Mouse (Mus musculus) hindlimb bud, embryonic 11.5 days (tissue): ENCODE data around the gene Ezh2.
A peak's percentile ranks its signal among the peaks of the same experiment; 100 is the strongest.
"Not testable (repeated sequence)": the region's sequence is repeated elsewhere in the genome, so short reads cannot be mapped to it uniquely, and the experiment has no call there.

Source experiments
- DNase-seq: peaks from one replicate; pipeline ENCODE4 v3.0.0-alpha.2; 2012; ENCODE audit warnings: low read depth, low spot score; ENCODE audit errors: extremely low spot score

Gene Ezh2

DNA sequence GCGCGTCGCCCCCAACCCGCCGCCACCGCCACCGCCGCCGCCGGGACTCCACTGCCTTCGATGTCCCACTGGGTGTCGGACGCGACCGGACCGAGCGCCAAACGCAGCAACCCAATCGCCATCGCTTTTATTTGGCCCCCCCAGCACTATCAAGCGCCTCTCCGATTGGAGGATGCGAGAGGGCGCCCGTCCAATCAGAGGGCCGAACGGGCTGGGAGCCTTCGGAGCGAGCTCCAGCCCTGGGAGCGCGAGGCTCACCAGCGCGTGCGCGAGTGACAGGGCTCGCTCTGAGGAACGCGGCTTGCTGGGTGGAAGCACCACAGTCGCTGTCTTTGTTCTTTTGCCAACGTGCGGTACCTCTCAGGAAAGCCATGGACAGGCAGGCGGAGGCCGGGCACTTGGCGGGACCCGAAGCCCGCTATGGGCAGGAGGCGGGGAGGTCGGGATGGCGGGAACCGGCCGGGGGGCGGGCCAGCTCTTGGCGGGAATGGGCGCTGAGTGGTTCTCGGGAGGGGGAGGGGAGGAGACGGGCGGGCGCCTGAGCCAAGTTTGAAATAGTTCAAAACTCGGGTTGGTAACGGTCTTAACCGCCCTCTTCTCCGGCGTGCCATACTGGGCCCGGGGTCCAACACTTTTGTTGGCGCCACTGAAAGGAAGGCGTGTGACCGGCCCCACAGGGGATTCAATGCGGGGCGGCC, at the start of gene Ezh2:
TSS of gene Ezh2 (minus strand) at position 416 of the 698 bp plus-strand sequence.
- DNase-seq: peak; percentile 88

DNA sequence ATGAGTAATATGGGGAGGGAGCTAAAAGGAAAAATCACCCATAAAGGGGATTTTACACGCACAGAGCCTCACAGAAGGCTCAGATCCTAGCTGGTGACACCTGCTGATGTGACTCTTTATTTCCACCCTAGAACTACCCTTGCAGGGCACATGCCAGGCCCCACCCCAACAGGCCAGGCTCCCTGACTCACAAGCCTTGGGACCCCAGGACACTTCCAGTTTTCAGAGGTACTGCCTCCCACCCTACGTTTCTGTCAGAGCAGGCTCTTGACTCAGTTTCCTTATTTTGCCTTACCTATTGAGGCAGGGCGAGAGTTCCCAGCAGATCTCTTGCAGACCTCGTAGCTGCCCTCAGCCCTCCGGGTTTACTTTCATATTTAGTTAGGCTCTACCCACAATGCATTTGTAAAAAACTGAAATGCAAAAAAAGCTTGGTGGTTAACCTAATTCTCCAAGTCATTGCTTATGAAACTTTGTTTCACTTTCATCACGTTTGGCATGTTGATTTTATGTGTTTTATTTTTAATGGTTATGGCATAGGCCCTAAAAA, 41.5 kb upstream of the Ezh2 start:
- DNase-seq: no peak

DNA sequence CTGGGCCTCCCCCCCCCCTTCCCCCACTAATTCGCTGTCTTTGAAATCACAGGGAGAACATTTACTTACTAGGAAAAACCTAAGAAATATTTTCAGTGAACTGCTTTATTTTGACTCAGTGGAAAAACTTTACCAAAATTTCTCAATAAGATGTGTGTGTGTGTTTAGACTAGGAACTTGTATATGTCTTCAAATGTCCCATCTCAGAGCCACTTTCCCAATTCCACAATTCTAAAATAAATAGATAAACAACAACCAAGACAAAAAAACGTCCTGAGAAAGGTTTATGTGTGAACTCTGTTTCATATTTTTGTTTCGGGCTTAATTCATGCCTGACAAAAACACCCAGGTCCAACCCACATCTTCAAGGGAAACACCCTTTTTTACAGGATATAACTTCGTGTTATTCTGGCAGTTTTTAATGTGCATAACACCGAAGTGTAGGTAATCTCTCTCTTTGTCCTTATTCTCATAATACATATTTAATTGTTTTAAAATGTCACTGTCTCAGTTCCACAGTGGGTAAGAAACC, 40.9 kb upstream of the Ezh2 start:
- DNase-seq: no peak

DNA sequence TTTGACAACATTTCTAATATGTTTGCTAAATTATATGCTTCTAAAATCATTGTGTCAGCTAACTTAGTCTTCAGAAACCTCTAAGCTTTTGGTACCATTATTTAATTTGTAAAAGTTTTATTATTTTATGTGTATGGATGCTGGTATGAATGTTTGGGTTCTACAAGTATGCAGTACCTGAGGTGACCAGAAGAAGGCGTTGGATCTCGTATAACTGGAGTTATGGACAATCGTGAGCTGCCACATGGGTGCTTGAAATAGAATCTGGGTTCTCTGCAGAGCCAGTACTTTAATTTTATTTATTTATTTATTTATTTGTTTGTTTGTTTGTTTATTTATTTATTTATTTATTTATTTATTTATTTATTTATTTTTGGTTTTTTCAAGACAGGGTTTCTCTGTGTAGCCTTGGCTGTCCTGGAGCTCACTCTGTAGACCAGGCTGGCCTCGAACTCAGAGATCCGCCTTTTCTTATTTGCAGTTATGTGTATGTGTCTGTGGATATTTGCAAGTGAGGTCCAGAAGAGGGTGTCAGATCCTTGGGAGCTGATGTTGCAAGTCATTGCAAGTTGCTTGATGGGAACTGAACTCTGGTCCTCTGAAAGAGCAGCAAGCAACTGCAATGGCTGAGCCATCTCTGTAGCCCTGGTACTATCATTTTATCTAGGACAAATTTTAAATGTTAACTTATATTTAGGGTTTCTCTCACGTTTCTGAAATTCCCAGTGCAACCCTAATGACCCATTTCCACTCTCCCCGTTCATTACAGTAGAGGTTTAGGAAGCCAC, 40.3 kb upstream of the Ezh2 start:
- DNase-seq: no peak

DNA sequence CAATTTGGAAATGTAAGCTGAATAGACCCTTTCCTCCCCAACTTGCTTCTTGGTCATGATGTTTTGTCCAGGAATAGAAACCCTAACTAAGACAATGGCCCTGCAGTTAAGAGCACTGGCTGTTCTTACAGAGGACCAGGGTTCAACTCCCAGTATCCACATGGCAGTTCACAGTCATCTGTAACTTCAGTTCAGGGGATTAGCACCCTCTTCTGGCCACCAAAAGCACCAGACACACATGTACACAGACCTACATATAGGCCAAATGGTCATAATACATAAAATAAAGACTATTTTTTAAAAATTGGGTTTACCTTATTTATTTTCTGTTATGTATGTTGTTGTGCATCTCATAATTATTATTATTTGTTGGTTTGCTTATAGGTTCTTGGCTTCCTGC, 38.3 kb upstream of the Ezh2 start:
- no peak for DNase-seq

DNA sequence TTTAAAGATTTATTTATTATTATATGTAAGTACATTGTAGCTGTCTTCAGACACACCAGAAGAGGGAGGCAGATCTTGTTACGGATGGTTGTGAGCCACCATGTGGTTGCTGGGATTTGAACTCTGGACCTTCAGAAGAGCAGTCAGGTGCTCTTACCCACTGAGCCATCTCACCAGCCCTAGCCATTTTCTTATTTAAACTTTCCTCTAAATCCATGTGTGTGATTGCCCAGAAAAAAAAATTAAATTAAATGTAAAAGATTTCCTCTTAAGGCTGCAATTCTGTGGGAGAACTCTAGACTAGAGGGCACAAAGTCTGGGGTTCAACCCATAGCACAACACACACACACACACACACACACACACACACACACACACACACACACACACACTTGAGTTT, 34.9 kb upstream of the Ezh2 start:
- DNase-seq: not testable (repeated sequence)

DNA sequence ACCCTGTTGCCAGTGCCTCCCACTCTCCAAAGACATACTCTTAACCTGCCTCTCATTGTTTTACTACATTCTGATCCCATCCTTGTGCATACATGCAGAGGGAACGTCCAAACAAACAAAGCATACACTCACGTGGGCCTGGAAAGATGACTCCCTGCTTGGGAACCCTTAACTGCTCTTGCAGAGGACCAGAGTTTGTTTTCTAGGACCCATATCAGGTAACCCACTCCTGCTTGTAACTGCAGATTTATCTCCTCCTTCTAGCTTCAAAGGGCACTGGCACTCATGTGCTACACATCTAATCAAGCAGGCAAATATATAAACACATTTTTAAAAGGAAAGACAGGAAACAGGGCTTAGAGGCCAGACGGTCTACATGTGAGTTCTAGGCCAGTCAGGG, 32.8 kb upstream of the Ezh2 start:
- DNase-seq: no peak

DNA sequence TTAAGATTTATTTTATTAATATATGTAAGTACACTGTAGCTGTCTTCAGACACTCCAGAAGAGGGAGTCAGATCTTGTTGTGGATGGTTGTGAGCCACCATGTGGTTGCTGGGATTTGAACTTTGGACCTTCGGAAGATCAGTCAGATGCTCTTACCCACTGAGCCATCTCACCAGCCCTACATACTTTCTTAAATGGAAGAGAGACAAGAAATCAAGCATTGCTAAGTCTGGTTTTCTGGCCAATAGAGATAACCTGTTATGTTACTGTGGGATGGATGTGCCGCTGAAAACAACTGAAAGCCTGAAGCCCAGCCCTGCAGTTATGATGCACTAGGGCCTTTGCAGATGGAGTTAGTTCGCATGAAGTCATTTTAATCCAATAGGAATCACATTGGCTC, 31.8 kb upstream of the Ezh2 start:
- DNase-seq: not testable (repeated sequence)

DNA sequence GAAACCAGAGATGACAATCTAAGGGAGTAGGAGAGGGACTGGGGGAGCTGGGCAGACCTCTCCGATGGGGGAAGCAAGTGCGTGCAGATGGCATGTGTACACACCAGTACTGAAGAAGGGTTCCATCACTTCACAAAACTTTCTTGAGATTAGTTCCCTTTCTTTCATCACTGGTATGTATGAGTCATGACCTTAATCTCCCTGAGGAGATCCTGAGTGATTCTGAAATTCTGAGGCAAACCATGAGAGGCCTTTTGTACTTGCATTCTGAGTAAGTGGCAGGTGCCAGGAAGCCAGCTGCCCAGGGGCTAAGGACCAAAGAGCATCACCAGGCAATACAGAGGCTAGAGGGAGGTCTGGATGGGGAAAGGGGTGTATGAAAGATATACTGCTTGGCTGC, 25.9 kb upstream of the Ezh2 start:
- no peak for DNase-seq

DNA sequence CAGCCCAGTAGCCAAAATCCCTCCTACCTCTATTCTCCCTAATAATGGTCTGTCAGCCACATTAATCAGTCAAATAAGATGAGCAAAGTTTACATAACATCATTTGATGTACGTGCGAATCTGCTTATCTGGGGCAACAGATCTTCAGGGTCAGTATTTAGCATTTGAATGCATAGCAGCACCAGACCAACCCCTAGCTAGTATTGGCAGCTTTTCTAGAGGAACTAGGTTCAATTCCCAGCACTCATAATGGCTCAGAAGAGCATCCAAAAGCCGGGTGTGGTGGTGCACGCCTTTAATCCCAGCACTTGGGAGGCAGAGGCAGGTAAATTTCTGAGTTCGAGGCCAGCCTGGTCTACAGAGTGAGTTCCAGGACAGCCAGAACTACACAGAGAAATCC, 13.2 kb upstream of the Ezh2 start:
- DNase-seq: not testable (repeated sequence)

DNA sequence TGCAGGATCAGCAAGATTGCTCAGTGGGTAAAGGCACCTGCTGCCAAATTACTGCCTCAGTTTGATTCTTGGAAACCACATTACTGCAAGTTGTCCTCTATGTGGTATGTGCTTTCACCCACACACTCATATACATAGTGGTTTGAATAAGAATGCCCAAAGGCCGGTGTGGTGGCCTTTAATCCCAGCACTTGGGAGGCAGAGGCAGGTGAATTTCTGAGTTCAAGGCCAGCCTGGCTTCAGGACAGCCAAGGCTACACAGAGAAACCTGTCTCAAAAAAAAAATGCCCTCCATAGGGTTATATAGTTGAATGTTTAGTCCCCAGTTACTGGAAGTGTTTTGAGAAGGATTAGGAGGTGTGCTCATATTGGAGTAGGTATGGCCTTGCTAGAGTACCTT, 6.8 kb upstream of the Ezh2 start:
- DNase-seq: no peak

DNA sequence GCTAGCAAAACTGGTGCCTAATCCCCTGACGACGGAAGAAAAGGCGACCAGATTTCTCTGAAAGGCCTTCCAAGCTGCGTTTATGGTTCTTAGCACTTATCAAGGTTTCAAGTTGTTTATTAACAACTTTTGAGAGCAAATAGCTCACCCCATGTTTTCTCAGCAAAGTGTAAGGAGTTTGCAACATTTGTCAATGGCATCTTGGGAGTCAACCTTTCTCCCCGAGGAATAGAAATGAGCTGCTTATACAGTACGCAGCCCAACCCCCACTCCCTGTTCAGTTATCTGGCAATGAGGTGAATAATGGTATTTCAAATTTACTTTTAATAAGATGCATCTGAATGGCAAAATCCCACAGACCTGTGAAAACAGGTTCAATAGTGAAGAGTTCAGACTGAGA, 555 bp upstream of the Ezh2 start:
- no peak for DNase-seq

DNA sequence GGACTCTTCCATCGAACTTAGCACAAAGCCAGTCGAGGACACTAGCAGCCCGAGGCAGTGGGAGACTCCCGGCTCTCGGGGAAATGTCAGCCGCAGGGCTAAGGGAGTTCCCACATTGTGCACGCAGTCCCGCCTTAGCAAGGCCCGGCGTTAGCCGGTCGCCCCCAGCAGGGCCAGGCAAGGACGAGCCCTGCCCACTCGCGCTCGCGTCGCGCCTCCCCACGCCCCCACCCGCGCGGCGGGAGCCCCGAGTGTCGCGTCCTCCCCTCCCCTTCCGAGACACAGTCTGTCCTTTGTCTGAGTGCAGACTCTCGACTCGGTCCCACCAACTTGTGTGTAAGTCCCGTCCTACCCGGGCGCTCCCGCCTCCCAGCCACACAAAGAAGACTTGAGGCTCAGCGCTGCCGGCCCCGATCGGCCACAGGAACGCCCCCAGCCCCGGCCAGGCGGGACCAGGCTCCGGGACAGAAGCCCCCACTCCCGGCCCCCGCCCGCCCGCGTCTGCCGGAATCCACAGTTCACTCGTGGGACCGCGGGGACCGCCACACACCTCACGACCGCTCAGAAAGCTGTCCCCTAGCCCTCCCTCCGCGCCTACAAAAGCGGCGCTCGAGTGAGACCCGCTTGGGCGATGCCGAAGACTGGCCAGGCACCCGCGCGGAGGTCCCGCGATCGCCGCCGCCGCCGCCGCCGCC, 853 bp downstream of the Ezh2 start:
- DNase-seq: no peak

DNA sequence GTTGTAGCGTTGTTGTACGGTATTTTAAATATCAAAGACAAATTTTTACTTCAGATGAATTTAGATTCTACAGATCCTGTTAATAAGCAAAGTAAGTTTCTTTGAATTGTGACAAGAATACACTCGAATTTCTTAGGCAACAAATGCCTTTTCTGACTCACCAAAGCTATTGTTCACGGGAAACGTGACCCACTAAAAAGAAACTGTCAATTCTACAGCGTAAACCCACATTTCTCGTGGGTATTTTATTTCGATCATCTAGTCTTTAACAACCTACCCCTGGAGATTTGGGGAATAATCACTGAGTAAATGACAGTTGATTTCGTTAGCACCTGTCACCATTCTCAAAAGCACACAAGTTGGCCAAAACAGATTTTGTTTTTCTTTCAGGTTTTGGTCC, 1.6 kb downstream of the Ezh2 start:
- no peak for DNase-seq

DNA sequence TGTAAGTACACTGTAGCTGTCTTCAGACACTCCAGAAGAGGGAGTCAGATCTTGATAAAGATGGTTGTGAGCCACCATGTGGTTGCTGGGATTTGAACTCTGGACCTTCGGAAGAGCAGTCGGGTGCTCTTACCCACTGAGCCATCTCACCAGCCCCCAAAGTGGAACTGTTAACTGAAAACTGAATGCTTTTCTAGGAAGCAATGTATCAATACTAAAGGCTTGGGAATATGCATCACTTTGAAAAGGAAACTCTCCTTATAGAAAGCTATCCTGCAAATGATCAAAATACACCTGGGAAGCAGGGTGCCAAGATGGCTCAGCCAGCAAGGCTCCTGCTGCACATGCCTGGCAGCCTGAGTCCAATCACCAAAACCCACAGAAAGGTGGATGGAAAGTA, 7.8 kb downstream of the Ezh2 start:
- not testable (repeated sequence) for DNase-seq

DNA sequence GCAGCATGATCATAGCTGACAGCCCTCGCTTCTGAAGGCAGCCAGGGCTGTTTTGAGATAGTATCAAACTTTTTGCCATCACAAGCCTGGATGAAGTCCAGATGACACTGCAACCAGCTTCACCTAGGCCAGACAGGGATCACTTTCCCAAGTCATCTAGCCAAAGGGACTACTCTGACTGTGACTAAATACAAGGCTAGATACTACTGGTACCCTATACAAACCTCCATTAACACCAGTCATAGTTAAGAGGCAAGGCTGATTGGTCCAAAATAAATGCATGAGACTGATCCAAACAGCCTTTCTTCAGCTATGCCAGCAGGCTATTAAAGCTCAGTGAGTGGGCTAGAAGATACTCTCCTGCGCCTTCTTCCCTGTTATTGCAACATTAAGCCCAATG, 22.3 kb downstream of the Ezh2 start:
- DNase-seq: no peak

DNA sequence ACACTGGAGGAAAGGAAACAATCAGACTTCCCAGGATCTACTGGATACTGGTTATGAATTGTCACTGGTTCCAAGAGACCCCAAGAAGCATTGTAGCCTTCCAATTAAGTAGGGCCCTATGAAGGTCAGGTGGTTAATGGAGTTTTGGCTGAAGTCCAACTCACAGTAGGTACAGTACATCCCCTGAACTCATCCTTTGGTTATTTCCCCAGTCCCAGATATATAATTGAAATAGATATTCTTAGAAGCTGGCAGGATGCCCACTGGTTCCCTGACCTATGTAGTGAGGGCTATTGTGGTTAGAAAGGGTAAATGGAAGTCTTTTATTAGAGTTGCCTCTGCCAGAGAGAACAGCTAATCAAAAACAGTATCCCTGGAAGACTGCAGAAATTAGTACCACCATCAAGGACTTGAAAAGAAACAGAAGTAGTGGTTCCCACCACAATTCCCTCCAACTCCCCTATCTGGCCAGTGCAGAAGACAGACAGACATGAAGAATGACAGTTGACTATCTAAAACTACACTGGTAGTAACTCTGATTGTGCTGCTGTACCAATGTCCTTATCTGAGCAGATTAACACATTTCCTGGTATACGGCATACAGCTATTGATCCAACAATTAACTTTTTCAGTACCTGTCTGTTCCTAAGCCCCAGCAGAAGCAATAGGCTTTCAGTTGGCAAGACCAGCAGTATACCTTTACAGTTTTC, 29.7 kb downstream of the Ezh2 start:
- DNase-seq: no peak

DNA sequence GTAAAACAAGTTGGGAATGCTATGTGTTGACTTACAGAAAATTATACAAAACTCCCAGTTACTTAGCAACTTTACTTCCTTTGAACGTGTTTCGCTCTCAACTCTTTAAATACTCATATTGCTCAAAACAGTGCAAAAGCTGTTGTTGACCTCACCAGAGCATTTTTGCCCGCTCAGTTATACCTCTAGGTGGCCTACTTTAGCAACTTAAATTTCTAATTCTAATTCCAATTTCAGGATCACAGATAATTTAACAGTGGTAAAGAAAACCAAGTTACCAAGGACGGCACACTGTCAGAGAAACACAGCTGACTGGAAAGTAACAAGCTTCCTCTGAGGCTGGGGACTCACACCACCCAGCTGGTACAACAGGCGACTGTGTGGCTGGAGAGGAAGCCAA, 33.7 kb downstream of the Ezh2 start:
- DNase-seq: no peak

DNA sequence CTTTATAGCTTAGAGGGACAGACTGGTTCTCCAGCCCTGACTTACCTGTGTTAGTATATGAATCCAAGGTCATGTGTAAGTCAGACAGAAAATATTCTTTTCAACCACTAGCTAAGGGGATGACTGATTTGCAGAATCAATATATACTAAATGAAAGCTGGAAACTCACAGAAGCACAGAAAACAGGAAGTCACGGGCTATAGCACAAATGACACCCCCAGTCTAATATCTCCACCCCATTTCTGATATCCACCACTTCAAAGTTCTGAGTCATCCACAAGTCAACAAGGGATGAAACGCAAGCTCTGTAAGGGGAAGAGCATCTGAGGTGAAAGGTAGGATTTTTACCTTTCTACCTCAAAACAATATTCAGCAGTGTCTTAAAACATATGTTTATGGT, 34.3 kb downstream of the Ezh2 start:
- no peak for DNase-seq

DNA sequence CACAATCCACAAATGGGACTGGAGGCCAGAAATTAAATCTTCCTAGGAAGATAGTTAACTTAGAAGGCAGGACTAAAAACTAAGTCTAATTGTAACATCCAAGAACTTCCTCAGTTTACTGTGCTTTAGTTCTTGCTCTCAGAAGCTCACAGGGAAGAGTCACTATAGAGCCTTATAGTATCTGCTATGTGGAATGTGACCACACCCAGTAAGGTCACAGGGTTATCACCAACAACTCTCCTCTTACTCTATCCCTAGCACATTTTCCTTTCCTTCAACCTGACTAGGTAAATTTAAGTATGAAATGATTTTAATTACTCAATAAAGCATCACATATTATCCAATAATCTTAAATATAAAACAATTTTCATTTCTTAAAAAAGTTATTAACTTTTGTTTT, 34.7 kb downstream of the Ezh2 start:
- no peak for DNase-seq

DNA sequence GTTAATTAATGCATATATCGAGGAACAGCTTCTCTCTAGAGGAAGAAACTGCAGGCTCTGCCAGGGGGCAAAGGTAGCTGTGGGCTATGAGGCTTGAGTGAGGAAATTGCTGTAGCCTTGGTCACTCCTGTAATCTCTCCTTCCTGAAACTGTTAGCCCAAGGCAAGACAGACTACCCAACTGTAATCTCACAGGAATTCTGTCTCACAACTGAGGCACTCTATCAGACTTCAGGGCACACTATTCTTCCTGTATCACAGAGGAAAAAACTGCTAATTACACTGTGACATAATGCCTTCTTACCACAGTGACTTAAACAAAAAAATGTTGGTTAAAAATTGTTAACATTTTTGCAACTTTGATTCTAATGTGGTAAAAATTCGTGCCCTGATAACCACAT, 35.9 kb downstream of the Ezh2 start:
- no peak for DNase-seq
